Mouse (Mus musculus): ENCODE measurements at regions not wholly inside any gene's neighbourhood (a gene's known extent, or its start where the extent isn't known, plus 50 kb on each side); places are given as distances from the start of the nearest gene placed in this dataset.

GRCm38 (mm10) chr16:95640670-95641069, 54.3 kb upstream of the Erg start:
- no peak for TF ChIP-seq CTCF (IDR thresholded peaks at IDR 0.05; ENCODE audit: low read depth)
- TF ChIP-seq EP300 (IDR thresholded peaks at IDR 0.05; ENCODE audit: low read depth) = no peak

Measured in heart, postnatal 0 days (tissue).